Mouse (Mus musculus) spleen, adult 2 months (tissue): ENCODE measurements around the gene Gpr19. TPM values are rescaled to one million over a fixed set of nuclear protein-coding genes. Genes with fewer than 3 reads are reported as not detected.
A peak's percentile ranks its signal among the peaks of the same experiment; 100 is the strongest.

ENCODE experiments used
- DNase-seq, 2 experiments: peaks; one replicate each; pipeline versions ENCODE4 v3.0.0 to v3.0.0-alpha.2; 2012 to 2021; ENCODE audit warnings: low spot score in 2 of 2, low read depth in 1 of 2
- H3K27ac ChIP-seq: fragments of 200-500 bp; 2 replicates; pipeline ENCODE4 v1.5.1; 2012; ENCODE audit warnings: low read length, inconsistent platforms; ENCODE audit not compliant: insufficient read depth
- H3K27me3 ChIP-seq: fragments of 200-500 bp; 2 replicates; pipeline ENCODE4 v1.6.1; 2012; ENCODE audit warnings: mild to moderate bottlenecking, moderate library complexity, low read length, inconsistent platforms; ENCODE audit not compliant: control insufficient read depth, insufficient read depth
- H3K36me3 ChIP-seq: fragments of 200-500 bp; 2 replicates; pipeline ENCODE4 v1.6.1; 2012; ENCODE audit warnings: mild to moderate bottlenecking, low read length, inconsistent platforms; ENCODE audit not compliant: control insufficient read depth, insufficient read depth
- H3K4me1 ChIP-seq: fragments of 200-500 bp; 2 replicates; pipeline ENCODE4 v1.6.1; 2011; ENCODE audit warnings: inconsistent platforms; ENCODE audit not compliant: control insufficient read depth, insufficient read depth, insufficient read length
- H3K4me3 ChIP-seq: fragments of 200-500 bp; 2 replicates; pipeline ENCODE4 v1.5.1; 2011; ENCODE audit warnings: mild to moderate bottlenecking, inconsistent platforms; ENCODE audit not compliant: insufficient read depth, insufficient read length; ENCODE audit errors: extremely low read depth
- CTCF ChIP-seq: fragments of 200-500 bp; IDR thresholded peaks from 2 replicates; pipeline ENCODE4 v1.5.1; 2011; ENCODE audit warnings: mild to moderate bottlenecking, inconsistent platforms; ENCODE audit not compliant: insufficient read depth, insufficient read length, insufficient replicate concordance; ENCODE audit errors: extremely low read depth
- POLR2A ChIP-seq: fragments of 200-500 bp; IDR thresholded peaks from 2 replicates; pipeline ENCODE4 v1.6.1; 2011; ENCODE audit warnings: low read depth, low read length, inconsistent platforms
- whole genome bisulfite sequencing: fragments of 180-500 bp; shearing (Covaris S2); methylation state at CpG from one replicate; pipeline ENCODE4 v1.1.7; 2018; 5-methylcytosine and 5-hydroxymethylcytosine counted together
- polyA plus RNA-seq: library from polyadenylated mRNA; depleted of rRNA; stranded (reverse); fragments of >200 nt; gene quantifications from 2 replicates; pipeline ENCODE4 v1.2.3, GENCODE M21; 2012

The Gpr19 gene
- polyA plus RNA-seq, 1 experiment = 6.4 TPM

DNA sequence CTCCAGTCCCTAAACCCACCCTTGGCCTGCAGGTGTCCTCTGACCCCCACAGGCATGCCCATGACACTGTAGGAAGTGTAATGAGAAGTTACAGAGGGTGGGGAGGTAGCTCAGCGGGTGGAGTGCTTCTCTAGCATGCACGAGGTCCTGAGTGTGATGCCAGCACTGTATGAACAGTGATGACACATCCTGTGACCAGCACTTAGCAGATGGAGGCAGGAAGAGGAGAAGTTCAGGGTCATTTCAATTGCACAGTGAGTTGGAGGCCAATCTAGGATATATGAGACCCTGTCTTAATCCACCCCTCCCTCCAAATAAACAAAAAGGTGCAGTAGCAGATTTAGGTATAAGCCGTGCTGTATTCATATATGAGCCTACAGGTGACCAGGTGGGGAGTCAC is 48.4 kb downstream of the Gpr19 start:
- 90% methylated on average over 3 of the region's 3 CpGs for WGBS

DNA sequence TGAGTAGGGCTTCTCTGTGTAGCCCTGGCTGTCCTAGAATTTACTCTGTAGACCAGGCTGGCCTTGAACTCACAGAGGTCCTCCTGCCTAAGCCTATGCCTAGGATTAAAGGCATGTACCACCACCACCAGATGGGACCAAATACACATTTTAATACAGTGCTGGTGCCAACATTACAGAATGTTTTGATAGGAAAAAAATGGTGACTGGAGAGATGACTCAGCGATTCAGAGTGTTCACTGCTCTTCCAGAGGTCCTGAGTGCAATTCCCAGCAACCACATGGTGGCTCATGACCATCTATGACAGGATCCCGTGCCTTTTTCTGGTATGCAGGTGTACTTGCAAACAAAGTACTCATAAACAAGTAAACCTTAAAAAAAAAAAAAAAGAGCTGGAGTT is 48.9 kb downstream of the Gpr19 start:
- WGBS = 96% methylated on average over 2 of the region's 2 CpGs
- no peak overlapping the region for H3K27ac ChIP-seq
- DNase-seq = no peak
- no peaks in the 10 kb centered on the region for H3K27me3 ChIP-seq
- no peak for TF ChIP-seq CTCF
- TF ChIP-seq POLR2A = no peak
- no peak overlapping the region for H3K4me3 ChIP-seq
- peaks cover 15% of the 10 kb centered on the region for H3K36me3 ChIP-seq
- no peaks in the 10 kb centered on the region for H3K4me1 ChIP-seq

More for the DNA sequence above, 48.4 kb downstream of the Gpr19 start:
- no peak for DNase-seq
- H3K27me3 ChIP-seq = no peaks in the 10 kb centered on the region
- H3K27ac ChIP-seq = no peak overlapping the region
- no peak for TF ChIP-seq CTCF
- TF ChIP-seq POLR2A = no peak
- no peak overlapping the region for H3K4me3 ChIP-seq
- H3K36me3 ChIP-seq = peaks cover 15% of the 10 kb centered on the region
- no peaks in the 10 kb centered on the region for H3K4me1 ChIP-seq

DNA sequence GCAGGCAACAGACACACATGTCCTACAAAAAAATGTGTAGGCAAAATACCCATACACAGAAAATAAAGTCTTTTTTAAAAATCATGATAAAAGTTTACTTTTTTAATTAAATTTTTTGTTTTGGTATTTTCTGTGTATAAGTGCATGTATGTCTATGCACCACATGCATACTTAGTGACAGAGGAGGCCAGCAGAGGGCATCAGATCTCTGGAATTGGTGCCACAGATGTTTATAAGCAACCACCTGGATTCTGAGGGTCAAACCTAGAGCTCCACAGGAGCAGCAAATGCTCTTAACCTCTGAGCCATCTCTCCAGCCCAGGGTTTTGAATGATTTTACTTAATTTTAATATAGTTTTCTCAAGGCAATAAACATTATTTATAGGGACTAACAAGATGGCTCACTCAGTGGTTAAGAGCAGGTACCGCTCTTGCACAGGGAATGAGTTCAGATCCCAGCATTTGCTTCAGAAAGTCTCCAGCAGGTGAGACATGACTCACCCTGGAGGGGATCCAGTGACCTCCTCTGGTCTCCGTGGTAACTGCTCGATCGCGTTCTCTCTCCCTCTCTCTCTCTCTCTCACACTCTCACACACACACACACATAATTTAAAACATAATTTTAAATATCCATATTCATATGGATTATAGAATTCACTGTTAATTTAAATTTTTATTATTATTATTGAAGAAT is 50.0 kb downstream of the Gpr19 start:
- Histone ChIP-seq H3K4me1 (no peaks in the 10 kb centered on the region), H3K27me3 (no peaks in the 10 kb centered on the region), H3K36me3 (peaks cover 13% of the 10 kb centered on the region), H3K4me3 (no peak overlapping the region), H3K27ac (no peak overlapping the region)
- TF ChIP-seq POLR2A (no peak), CTCF (no peak)
- 95% methylated on average over 5 of the region's 5 CpGs for WGBS
- DNase-seq = peak in 1 of 2 experiments; percentile 20

DNA sequence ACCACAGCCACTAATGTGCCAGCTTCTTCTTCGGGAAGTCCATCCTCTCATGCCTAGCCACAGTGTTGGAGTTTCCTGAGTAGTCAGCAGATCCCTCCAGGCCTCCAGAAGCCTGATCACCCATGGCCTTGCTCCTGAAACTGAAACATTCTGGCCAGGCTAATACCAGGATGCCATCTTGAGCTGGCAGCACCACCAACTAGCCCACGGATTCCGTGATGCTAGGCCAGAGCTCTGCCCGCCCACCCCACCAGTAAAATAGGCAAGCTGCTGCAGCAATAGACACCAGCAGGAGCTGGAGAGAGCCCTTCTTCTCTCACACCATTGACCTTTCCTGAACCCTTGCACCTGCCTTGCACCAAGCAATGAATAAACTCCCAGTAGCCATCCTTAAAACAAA is 50.8 kb downstream of the Gpr19 start:
- DNase-seq = no peak
- H3K4me3 ChIP-seq = no peak overlapping the region
- TF ChIP-seq CTCF (no peak), POLR2A (no peak)
- no peak overlapping the region for H3K27ac ChIP-seq
- 94% methylated on average over 4 of the region's 4 CpGs for WGBS
- H3K36me3 ChIP-seq = peaks cover 13% of the 10 kb centered on the region
- no peaks in the 10 kb centered on the region for H3K4me1 ChIP-seq
- no peaks in the 10 kb centered on the region for H3K27me3 ChIP-seq

DNA sequence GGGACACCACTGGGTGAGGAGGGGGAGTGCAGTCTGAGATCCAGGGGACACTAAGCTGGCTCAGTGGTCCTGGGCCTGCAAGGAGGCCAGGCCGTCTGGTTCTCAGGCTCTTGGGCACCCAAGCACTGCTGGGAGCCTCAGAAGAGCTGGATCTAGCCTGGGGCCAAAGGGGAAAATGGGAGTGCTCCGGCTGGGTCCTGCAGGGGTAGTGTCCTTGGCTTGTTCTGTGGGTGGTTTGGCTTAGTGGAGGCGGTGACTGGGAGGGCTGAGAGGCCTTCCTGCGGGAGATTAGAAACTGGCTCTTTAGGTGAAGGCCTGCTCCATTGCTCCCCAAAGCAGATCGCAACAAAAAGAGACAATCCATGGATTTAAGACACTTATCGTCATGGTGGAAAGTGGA is 52.1 kb downstream of the Gpr19 start:
- DNase-seq = no peak
- WGBS = 93% methylated on average over 6 of the region's 6 CpGs
- H3K4me1 ChIP-seq = no peaks in the 10 kb centered on the region
- no peak overlapping the region for H3K27ac ChIP-seq
- peaks cover 13% of the 10 kb centered on the region for H3K36me3 ChIP-seq
- no peak overlapping the region for H3K4me3 ChIP-seq
- no peak for TF ChIP-seq CTCF
- TF ChIP-seq POLR2A = no peak
- no peaks in the 10 kb centered on the region for H3K27me3 ChIP-seq

DNA sequence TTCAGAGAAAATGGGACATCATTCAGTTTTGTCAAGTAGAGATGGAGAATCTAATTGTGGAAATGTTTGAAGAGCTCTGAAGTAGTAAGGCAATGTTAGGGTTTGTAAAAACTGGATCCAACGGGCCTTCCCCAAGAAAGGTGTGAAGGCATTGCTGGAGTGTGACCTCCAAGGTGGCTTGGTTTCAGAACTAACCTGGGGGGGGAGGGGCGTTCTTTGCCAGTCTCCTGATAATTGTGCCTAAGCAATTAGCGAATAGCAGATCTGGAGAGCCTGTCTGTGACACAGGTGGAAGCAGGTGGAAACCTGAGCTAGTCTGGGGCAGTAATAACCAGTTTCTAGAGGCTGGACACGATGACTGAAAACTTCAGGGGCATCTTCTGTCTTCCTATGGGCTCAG is 52.7 kb downstream of the Gpr19 start:
- H3K27ac ChIP-seq = no peak overlapping the region
- H3K4me3 ChIP-seq = no peak overlapping the region
- 91% methylated on average over 4 of the region's 4 CpGs for WGBS
- TF ChIP-seq POLR2A (no peak), CTCF (no peak)
- H3K4me1 ChIP-seq = no peaks in the 10 kb centered on the region
- no peak for DNase-seq
- H3K36me3 ChIP-seq = peaks cover 9% of the 10 kb centered on the region
- no peaks in the 10 kb centered on the region for H3K27me3 ChIP-seq

DNA sequence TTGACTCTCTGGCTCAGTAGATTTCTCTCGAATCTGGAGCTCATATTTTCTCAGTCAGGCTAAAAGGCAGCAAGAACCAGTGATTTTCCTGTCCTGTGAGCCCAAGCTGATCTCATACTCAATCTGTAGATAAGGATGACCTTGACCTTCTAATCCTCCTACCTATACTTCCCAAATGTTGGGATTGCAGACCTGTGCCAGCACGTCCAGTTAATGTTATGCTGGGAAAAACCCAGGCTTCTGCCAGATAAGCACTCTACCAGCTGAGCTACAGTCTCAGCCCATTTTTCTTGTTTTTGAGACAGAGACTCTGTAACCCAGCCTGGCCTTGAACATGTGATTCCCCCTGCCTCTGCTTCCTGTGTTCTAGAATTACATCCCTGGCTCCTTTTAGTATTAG is 58.0 kb downstream of the Gpr19 start:
- H3K36me3 ChIP-seq = peaks cover 3% of the 10 kb centered on the region
- H3K4me1 ChIP-seq = no peaks in the 10 kb centered on the region; the same call in 1 of the 2 replicates
- no peak for TF ChIP-seq CTCF
- no peak for TF ChIP-seq POLR2A
- WGBS = 88% methylated on average over 2 of the region's 2 CpGs
- no peak overlapping the region for H3K27ac ChIP-seq
- no peak overlapping the region for H3K4me3 ChIP-seq
- no peak for DNase-seq
- H3K27me3 ChIP-seq = no peaks in the 10 kb centered on the region
